Mouse (Mus musculus): Measurements from ENCODE around the gene Vps16.

DNA sequence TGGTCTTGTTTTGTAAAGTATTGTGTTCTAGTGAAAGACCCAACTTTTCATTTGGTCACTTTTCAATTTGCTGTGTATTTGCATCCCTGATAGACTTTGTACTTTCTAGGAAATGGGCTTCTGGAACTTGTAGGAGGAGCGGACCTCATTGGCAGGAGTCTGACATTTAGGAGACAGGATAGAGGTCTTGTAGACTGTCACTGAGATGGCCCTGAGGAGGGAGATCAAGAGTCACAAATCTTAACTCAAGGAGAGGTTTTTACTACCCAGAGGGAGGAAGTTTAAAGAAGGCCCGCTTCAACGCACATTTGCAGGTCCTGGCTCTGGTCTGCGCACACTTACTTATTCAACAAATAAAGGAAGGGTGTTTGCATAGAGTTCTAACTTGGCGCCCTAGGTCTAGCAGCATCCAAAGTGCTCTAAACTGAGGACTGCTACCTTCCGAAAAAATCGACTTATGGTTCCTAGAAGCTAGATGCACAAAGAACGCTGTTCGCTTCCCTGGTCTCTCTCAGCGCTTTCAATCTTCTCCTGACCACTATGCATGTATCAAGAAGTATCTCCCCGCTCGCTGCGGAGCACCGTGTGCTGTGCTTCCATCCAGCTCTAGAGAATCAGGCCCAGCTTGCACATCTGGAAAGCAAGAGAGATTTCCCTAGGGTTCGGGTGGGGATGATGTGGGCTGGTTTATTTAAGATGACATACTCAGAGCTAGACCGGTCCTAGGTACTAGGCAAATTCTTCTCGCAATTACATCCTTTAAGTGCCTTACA lies 25.1 kb downstream of the Vps16 start:
- TF ChIP-seq TAL1 (IDR thresholded peaks at IDR 0.05; ENCODE audit: low read length) (no peak), GATA1 (IDR thresholded peaks at IDR 0.05; ENCODE audit: low read length) (no peak)

Measured in erythroblast, embryonic 14.5 days (primary cell).